Mouse (Mus musculus) lung, postnatal 36 days (tissue): ENCODE measurements at regions not wholly inside any gene's neighbourhood (a gene's known extent, or its start where the extent isn't known, plus 50 kb on each side); places are given as distances from the start of the nearest gene placed in this dataset.

Experiments used
- DNase-seq: peaks from one replicate; pipeline ENCODE4 v3.0.0; 2022; ENCODE audit warnings: mixed read lengths

DNA sequence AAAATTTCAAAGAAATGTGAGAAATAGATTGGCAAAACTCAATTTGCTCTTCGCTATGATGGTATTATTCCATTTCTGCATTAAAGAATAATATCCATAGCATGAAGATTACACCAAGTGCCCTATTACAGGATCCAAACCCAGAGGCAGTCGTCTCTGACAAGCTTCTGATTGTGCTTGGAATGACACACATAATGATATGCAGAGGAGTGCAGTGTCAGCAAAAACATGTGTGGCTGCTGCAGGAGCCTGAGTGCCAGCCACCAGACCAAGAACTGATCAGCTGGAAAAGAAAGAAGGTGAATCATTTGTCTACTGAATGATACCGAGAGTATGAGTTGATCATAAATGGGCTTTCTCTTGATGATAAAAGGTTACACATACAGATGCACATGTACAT is 137.3 kb downstream of the Il15 start:
- no peak for DNase-seq

GRCm38 (mm10) chr8:82262196-82262595 is 140.8 kb downstream of the Il15 start:
- DNase-seq, result no peak

DNA sequence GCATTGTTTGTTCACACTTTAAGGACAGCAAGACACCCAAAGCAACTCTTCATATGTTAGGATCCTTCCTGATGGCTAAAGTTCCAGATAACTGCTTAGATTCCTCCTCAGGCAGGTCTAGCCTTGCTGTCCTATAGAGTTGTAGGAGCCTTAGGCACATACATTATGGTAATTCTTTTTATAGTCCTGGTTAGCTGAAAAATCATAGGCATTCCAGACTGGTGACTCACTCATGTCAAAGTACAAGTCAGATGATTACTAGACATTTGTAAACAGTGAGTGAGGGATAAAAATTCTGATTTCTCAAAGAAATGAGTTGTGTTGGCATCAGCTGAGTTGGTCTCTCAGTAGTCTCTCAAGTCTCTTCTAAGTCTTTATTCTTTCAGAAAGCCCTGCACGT is 142.4 kb downstream of the Il15 start:
- DNase-seq, result no peak

- no peak for DNase-seq
Observed at GRCm38 (mm10) chr8:82255815-82256214, 147.2 kb downstream of the Il15 start.

GRCm38 (mm10) chr8:82252406-82252805 is 150.6 kb downstream of the Il15 start:
- no peak for DNase-seq

DNA sequence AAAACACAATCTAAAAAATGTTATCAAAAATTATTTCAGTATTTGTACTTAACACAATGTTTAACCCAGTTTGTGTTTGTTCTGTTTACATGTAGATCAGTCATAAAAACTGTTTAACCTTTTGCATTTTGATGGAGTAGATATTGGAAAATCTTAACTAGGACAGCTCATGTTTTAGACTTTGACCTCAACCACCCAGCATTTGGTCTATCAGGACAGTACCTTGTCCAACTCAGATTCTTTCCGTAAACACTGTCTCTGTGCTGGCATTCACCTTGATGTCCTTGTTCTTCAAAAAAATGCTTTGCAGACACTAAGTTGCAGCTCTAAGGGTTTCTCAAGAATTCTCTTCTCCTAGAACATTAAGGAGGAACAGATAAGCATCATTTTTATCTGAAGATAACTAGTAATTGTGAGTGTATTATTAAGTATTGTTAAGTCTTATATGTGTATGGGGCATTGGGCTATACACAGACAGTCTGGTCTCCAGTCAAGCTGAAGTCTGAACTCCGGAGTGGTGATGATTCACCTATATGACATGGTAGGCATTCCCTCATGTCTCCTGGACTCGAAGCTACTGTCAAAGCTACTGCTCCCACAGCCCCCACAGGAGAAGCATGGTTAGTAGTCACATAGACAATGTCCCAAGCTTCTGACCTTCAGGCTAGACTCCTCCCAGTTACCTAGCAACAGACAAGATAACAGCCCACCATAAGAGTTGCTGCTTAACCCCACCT is 153.0 kb downstream of the Il15 start:
- DNase-seq, result no peak

- DNase-seq, result no peak
Observed at GRCm38 (mm10) chr8:82244076-82244475, 158.9 kb downstream of the Il15 start.

- DNase-seq, result peak; percentile 3
Observed at GRCm38 (mm10) chr8:82229883-82230282, 173.1 kb downstream of the Il15 start.

- DNase-seq, result no peak
Observed at GRCm38 (mm10) chr8:82201746-82202145, 201.3 kb downstream of the Il15 start.

GRCm38 (mm10) chr8:82200176-82200575 is 202.8 kb downstream of the Il15 start:
- no peak for DNase-seq

DNA sequence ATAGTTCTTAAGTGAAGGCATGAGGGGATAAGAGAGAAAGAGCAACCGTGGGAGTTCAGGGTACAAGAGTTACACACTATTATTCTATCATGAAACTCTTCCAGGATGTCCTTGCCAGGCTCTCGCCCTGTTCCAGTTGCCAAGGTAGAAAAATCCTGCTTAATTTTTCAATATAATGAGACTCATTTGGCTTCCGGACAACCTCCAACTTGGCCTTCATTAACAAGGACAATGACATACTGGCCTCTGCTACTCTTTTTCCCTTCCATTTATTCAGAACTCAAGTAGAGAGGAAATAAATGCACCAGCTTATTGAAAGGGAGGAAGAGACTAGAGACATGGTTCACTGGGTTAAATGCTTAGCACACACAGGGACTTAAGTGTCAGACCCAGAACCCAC is 206.5 kb downstream of the Il15 start:
- DNase-seq, result no peak

- DNase-seq, result no peak
Observed at GRCm38 (mm10) chr8:82195112-82195511, 207.9 kb downstream of the Il15 start.

- no peak for DNase-seq
Observed at GRCm38 (mm10) chr8:82191011-82191410, 212.0 kb downstream of the Il15 start.

DNA sequence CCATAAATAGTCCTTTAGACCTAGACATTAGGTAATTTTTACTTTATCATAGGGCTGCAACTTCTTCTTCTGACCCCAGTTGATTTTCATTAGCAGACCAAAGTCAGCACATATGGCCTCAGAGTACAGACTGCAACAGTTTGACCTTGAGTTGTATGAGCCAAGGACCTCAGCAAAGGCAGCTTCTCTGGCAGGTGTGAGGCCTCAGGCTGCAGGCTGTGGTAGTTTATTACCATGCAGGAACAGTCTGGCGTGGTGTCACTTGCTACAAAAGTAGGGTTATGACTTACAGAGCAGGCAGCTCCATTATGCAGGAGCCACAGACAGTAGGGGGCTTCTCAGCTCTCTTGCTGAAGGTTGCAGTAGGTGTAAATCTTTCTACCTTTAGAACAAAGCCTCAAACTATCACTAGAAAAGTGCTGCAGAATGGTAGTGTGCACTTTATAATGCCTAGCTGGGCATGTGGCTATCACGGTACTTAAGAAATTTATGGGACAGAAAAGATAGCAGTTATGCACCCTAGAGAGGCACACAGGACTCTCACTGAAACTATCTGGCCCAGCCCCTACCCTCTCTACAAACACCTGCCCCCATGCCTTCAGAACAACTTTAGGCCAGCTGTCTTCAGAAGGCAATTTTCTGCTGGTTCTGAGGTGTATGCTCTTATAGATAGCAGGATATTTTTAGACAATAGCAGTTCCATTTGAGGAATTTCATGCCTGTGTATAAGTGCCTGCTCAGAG is 215.7 kb downstream of the Il15 start:
- no peak for DNase-seq

GRCm38 (mm10) chr8:82184022-82184421 is 219.0 kb downstream of the Il15 start:
- DNase-seq, result no peak
